Mouse (Mus musculus): ENCODE measurements around the gene Ttc6. TPM values are rescaled to one million over a fixed set of nuclear protein-coding genes. Genes with fewer than 3 reads are reported as not detected.

The Ttc6 gene
- polyA plus RNA-seq, 1 experiment from 2014 or later = 2.3 TPM

DNA sequence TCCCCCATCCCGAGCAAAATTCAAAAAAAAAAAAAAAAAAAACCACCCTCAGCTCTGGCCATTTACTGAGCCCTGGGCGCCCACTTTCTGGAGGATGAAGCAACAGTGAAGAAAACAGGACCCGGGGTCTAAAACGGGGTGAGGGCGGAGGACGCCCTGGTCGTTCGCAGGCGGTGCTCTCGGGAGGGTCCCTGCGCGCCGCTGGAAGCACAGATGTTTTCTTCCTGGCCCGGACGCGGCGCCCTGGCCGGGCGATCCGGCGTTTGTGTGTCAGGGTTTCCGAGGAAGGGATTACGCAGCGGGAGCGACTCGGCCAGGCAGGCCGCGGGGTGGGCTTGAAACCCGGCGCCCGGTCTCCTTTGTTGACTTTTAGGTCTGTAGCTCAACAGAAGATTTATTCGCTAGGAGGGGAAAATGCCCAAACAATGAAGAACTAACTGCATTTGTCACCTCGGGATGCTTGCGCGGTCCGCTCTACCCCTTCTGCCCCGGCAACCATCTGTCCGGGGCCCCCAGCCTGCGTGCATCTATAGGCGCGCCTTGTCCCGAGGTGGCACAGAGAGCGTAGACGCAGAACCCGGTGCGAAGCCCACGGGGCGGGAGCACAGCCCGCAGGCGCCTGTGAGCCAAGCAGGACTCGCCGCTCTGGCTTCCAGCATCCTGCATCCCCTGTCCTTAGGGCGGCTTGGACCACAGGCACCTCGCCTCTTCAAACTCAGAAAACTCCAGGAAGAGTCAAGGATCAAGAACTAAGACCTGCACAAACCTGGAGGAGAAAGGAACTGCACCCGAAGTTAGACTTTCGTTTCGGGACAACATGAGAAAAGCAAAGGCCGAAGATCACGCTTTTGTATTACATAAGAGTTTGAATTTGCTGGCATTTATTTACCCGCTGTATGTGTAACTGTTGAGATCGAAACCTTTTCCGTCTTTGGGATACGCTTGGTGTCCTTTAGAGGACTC, 25.0 kb upstream of the Ttc6 start:
- H3K27me3 ChIP-seq (ENCODE audit: low read depth, poor library complexity, severe bottlenecking) = peaks cover 100% of the 10 kb centered on the region
- H3K9me3 ChIP-seq (replicated peaks) = no peaks in the 10 kb centered on the region
- H3K4me3 ChIP-seq = peak overlapping the region; percentile 73
- under 1% methylated on average over 63 of the region's 63 CpGs for WGBS
- DNase-seq (ENCODE audit: low spot score) = peak; percentile 83
- peaks cover 80% of the 10 kb centered on the region for H3K4me1 ChIP-seq
- H3K36me3 ChIP-seq = no peaks in the 10 kb centered on the region; the same call in none of the 2 replicates
- peak overlapping the region; percentile 90 for H3K27ac ChIP-seq (replicated peaks)

DNA sequence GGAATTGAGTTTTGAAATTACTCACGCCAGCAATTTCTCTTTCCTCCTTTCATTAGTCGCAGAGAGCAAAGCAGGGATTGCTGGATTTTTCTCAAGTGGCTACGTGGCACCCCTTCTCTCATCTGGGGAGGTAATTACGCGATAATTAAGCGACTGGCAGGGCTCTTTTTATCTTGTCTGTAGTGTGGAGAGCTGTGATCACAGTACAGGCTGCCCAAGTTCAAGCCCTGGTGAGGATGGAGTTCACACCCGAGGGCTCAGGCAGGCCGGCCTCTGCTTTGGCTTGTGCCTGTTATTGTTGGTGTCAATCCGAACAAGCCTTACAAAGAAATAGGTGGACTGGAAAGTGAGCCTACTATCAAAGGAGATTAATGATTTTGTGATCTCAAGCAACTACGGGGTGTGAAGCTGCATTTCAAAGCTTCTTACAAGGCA, 24.3 kb upstream of the Ttc6 start:
- H3K36me3 ChIP-seq = no peaks in the 10 kb centered on the region; the same call in none of the 2 replicates
- no peaks in the 10 kb centered on the region for H3K9me3 ChIP-seq (replicated peaks)
- H3K4me3 ChIP-seq = peak overlapping the region; percentile 73
- H3K27me3 ChIP-seq (ENCODE audit: low read depth, poor library complexity, severe bottlenecking) = peaks cover 100% of the 10 kb centered on the region
- peak overlapping the region; percentile 90 for H3K27ac ChIP-seq (replicated peaks)
- peaks cover 73% of the 10 kb centered on the region for H3K4me1 ChIP-seq
- DNase-seq (ENCODE audit: low spot score) = peak; percentile 73
- WGBS = under 1% methylated on average over 10 of the region's 10 CpGs

DNA sequence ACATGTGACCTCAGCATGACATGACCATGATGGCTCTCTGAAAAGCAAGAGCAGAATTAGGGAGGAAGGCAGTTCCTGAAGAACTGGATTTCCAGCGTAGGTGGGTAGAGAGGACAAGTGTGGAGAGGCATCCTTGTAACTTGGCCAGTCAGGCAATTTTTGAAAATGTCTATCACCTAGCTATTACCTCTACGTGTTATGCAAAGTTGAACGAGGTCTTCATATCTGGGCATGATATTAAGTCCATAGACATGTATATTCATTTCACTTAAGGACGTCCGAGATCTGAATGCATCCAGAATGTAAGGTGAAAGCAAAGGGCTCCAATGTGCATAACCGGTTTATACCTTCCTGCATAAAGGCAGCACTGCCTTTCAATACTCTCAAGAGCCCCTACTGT, 22.8 kb upstream of the Ttc6 start:
- H3K27me3 ChIP-seq (ENCODE audit: low read depth, poor library complexity, severe bottlenecking) = peaks cover 99% of the 10 kb centered on the region
- peaks cover 65% of the 10 kb centered on the region for H3K4me1 ChIP-seq
- no peak for DNase-seq (ENCODE audit: low spot score)
- peak overlapping the region; percentile 92; the same call in 1 of the 2 replicates for H3K27ac ChIP-seq (replicated peaks)
- 11% methylated on average over 6 of the region's 6 CpGs for WGBS
- peak overlapping the region; percentile 73 for H3K4me3 ChIP-seq
- no peaks in the 10 kb centered on the region for H3K9me3 ChIP-seq (replicated peaks)
- no peaks in the 10 kb centered on the region; the same call in none of the 2 replicates for H3K36me3 ChIP-seq

DNA sequence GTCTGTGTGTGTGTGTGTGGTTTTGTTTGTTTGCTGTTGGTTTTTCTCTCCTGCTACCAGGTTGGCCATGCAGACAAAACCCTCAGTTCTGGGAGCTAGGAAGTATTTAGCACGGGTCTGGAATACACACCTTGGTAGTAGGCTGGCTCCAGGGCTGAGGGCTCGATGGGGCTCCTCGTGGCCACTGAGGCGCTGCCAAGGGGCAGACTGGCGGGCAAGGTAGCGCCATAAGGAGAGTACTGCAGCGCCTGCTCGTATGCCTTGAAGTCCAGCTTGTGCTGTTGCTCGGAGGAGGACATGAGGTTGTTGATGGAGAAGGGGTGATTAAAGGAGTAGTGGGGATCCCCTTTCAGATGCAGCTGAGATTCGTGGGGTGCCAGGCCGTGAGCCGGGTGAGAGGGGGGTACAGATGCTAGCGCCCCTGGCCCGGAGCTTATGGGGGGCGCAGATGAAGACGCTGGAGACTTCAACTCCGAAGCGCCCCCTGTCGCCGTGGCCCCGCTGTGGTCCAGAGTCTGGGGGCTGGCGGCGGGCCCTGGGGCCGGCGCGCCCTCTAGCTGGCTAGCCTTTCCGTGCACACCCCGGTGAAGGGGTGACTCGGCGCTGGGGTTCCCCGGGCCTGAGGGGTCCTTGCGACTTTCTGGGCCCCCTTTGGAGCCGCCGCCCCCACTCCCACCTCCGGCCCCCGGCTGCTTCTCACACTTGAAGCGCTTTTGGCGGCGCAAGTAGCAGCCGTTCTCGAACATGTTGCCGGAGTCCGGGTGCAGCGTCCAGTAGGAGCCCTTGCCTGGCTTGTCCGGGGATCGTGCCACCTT, 21.8 kb upstream of the Ttc6 start:
- Histone ChIP-seq H3K36me3 (no peaks in the 10 kb centered on the region; the same call in none of the 2 replicates), H3K27me3 (ENCODE audit: low read depth, poor library complexity, severe bottlenecking) (peaks cover 99% of the 10 kb centered on the region), H3K27ac (replicated peaks) (peak overlapping the region; percentile 92), H3K4me1 (peaks cover 64% of the 10 kb centered on the region), H3K9me3 (replicated peaks) (no peaks in the 10 kb centered on the region), H3K4me3 (peak overlapping the region; percentile 73)
- peak; percentile 76 for DNase-seq (ENCODE audit: low spot score)
- under 1% methylated on average over 46 of the region's 46 CpGs for WGBS

DNA sequence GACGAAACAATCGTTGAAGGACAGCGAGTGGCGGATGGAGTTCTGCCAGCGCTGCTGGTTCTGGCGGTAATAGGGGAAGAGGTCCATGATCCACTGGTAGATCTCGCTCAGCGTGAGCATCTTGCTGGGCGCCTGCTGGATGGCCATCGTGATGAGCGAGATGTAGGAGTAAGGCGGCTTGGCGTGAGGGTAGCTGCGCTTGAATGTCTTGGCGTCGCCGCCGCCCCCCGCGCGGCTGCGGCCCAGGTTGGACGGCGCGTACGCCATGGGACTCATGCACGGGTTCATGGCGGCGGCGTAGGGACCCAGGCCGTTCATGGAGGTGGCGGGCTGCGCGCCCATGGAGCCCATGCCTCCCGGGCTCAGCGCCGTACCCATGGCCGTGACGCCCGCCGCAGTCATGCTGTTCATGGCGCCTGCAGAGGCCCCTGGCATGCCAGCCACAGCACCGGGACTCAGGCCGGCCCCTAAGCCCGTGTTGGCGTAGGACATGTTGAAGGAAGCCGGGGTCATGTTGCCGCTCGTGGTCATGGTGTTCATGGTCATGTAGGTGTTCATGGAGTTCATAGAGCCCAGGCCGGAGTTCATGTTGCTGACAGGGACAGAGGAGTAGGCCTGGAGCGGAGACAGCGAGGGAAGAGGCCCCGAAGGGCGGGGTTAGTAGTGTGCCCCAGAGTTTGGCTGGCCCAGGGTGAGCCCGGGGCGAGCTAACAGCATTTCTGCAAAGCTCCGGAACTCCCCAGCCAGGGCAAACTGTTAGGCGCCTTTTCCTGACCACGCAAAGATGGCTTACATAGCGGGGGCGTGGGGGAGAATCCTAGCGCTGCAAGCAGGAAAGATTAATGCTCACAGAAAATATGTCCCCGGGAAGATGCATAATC, 20.9 kb upstream of the Ttc6 start:
- peak overlapping the region; percentile 73 for H3K4me3 ChIP-seq
- peaks cover 63% of the 10 kb centered on the region for H3K4me1 ChIP-seq
- WGBS = under 1% methylated on average over 63 of the region's 63 CpGs
- no peaks in the 10 kb centered on the region; the same call in none of the 2 replicates for H3K36me3 ChIP-seq
- H3K27me3 ChIP-seq (ENCODE audit: low read depth, poor library complexity, severe bottlenecking) = peaks cover 99% of the 10 kb centered on the region
- no peaks in the 10 kb centered on the region for H3K9me3 ChIP-seq (replicated peaks)
- H3K27ac ChIP-seq (replicated peaks) = peak overlapping the region; percentile 92
- DNase-seq (ENCODE audit: low spot score) = peak; percentile 70

DNA sequence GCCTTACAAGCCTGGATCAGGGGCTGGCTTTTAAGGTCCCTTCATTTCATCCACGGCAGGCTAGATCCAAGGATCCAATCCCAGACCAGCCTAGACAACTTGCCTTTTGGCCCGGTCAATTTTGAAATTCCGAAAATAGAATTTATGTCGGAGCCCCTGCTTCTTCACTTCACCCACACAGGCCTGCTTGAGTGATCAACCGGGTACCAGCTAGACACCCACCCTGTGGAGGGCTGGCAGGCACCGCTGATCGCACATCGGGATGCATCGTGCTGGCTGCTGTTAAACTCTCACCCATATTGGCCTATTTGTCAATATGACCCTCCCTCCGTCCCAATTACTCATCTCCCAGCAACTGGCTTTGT, 20.3 kb upstream of the Ttc6 start:
- Histone ChIP-seq H3K4me1 (peaks cover 63% of the 10 kb centered on the region), H3K4me3 (peak overlapping the region; percentile 73), H3K27ac (replicated peaks) (peak overlapping the region; percentile 92), H3K36me3 (no peaks in the 10 kb centered on the region; the same call in none of the 2 replicates), H3K9me3 (replicated peaks) (no peaks in the 10 kb centered on the region), H3K27me3 (ENCODE audit: low read depth, poor library complexity, severe bottlenecking) (peaks cover 99% of the 10 kb centered on the region)
- 2% methylated on average over 10 of the region's 10 CpGs for WGBS
- DNase-seq (ENCODE audit: low spot score) = peak; percentile 50

DNA sequence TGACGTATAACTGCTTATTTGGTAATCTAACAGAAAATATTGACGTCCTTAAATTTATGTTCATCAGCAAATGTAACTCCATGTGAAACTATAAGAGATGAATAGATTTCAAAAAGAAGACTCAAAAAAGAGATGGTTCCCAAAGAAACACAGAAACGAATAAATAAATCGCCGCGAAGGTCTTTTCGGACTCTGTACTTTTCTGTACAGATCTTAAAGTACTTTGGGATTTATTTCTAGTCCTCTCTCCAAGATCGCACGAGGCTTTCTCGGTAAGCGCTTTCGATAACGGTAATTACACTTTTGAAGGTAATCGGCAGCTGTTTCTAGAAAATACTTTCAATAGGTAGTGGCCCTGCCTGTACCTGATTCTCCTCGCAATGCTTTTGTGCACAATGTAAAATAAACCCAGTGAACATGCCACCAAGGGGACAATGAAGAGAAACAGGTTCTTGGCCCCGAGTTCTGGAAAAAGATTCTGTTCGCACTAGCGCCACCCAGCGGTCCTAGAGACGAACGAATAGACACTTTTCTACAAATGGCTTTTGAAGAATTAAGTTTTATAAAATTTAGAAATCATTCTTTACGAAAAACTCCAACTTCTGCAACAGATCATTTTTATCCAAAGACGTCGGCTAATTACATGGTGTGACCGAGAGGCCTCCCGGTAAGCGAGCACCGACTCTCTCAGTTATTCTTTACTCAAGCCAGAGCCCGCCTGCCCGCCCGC, 19.1 kb upstream of the Ttc6 start:
- peak overlapping the region; percentile 73 for H3K4me3 ChIP-seq
- H3K36me3 ChIP-seq = no peaks in the 10 kb centered on the region; the same call in none of the 2 replicates
- H3K27me3 ChIP-seq (ENCODE audit: low read depth, poor library complexity, severe bottlenecking) = peaks cover 99% of the 10 kb centered on the region
- H3K27ac ChIP-seq (replicated peaks) = peak overlapping the region; percentile 92
- 2% methylated on average over 31 of the region's 31 CpGs for whole genome bisulfite sequencing
- peak; percentile 78 for DNase-seq (ENCODE audit: low spot score)
- peaks cover 63% of the 10 kb centered on the region for H3K4me1 ChIP-seq
- H3K9me3 ChIP-seq (replicated peaks) = no peaks in the 10 kb centered on the region

DNA sequence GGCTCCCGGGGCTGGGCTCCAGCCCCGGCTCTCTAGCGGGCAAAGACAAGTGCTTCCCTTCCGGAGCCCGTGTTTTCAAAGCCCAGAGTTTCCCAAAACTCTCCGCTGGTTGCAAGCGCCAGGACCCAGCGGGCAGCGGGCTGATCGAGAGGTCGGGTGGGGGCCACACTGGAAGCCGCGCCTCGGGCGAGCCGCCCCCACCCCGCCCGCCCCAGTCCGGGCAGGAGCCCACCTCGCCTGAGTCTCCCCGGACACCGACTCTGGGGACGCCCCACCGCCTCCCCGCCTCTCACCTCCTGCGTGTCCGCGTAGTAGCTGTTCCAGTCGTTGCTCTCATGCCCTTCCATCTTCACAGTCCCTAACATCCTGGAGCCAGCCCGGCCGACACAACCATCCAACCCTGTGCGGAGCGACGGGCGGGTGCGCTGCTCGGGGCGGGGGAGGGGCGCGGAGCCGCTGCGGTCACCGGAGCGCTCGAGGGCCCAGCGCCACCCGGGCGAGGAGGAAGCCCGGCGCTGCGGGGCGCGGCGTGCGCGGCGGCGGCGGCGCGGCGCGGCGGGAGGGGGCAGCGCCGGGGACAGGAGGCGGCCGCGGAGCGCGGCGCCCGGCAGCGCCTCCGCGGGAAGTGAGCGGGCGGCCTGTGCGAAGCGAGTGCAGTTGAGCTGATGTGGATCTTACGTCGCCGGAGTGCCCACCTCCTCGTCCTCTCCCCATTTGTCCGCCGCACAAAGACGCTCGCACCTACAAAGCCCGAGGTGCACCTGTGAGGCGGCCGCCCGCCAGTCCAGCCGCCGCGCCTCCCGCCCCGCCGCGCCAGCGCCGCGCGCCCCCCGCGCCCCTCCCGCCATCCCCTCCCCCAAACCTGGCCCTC, 18.3 kb upstream of the Ttc6 start:
- H3K4me3 ChIP-seq = peak overlapping the region; percentile 73
- peaks cover 99% of the 10 kb centered on the region for H3K27me3 ChIP-seq (ENCODE audit: low read depth, poor library complexity, severe bottlenecking)
- no peaks in the 10 kb centered on the region; the same call in none of the 2 replicates for H3K36me3 ChIP-seq
- peaks cover 68% of the 10 kb centered on the region for H3K4me1 ChIP-seq
- WGBS = 1% methylated on average over 104 of the region's 106 CpGs
- no peaks in the 10 kb centered on the region for H3K9me3 ChIP-seq (replicated peaks)
- DNase-seq (ENCODE audit: low spot score) = peak; percentile 74
- peak overlapping the region; percentile 92 for H3K27ac ChIP-seq (replicated peaks)

DNA sequence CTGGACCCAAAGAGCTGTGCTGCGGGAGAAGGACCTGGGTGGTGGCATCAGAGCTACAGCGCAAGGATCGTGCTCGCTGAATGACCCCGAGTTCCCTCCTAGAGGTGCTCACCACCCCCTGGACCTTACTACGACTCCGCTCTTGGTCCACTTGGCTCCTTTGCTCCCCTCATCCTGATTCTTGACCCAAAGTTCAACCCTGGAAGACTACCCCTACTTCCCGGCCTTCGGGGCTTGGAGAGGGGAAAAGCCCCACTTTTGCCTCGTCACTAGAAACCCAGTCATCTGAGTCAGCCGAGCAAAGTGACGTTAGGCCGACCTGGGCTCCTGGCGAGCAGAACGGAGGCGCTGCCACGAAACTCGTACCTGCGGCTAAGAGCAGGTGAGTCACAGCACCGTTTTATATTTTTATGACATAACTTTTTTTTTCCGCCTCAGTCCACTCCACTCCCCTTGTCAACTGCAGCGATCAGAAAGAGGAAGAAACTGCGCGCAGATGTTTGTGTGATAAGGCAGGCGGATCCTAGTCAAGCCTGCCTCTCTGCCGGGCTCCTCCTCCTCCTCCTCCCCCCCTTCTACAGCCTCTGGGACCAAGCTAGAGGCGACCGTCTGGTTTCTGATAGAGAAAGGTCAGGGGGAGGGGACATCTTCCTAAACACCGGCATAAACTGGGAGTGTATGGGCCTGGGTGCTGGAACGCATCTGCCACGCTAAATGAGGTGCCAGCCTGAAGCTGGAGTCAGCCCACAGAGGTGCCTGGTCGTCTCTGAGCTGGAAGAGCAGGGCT, 17.3 kb upstream of the Ttc6 start, which contains the start of gene Foxa1:
TSS of gene Foxa1 (minus strand) at position 502 of the 787 bp plus-strand sequence.
- Histone ChIP-seq H3K4me3 (peak within 1 kb of the TSS; percentile 73), H3K9me3 (replicated peaks) (no peaks in the 10 kb centered on the region), H3K27me3 (ENCODE audit: low read depth, poor library complexity, severe bottlenecking) (peaks cover 99% of the 10 kb centered on the region), H3K36me3 (no peaks in the 10 kb centered on the region; the same call in none of the 2 replicates), H3K27ac (replicated peaks) (peak within 1 kb of the TSS; percentile 92), H3K4me1 (peaks cover 73% of the 10 kb centered on the region)
- DNase-seq (ENCODE audit: low spot score) = peak; percentile 60
- under 1% methylated on average over 32 of the region's 32 CpGs for WGBS

DNA sequence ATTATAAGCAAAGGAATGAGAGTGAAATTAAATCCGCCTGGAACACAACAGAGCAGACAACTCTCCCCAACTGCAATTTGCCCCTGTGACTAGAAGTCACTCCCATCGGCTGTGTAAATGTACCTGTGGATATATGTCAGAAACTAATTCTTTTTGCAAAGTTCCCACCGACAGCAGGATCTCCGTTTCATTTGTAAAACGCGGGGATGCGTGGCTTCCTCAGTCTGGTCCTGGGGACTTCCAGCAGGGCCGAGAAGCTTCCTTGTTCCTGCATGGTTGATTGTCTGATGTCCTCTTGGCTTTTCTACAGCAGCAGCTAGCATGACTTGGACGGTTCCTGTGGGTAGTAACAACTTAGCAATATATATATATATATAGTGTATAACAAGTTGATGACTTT, 16.0 kb upstream of the Ttc6 start:
- Histone ChIP-seq H3K27ac (replicated peaks) (peak overlapping the region; percentile 47; the same call in 1 of the 2 replicates), H3K36me3 (no peaks in the 10 kb centered on the region; the same call in none of the 2 replicates), H3K9me3 (replicated peaks) (no peaks in the 10 kb centered on the region), H3K27me3 (ENCODE audit: low read depth, poor library complexity, severe bottlenecking) (peaks cover 99% of the 10 kb centered on the region), H3K4me3 (peak overlapping the region; percentile 73), H3K4me1 (peaks cover 61% of the 10 kb centered on the region)
- under 1% methylated on average over 9 of the region's 9 CpGs for WGBS
- DNase-seq (ENCODE audit: low spot score) = peak; percentile 51
